Mouse (Mus musculus) forebrain, postnatal 0 days (tissue): ENCODE measurements around the gene Syt1. TPM values are rescaled to one million over a fixed set of nuclear protein-coding genes. Genes with fewer than 3 reads are reported as not detected.

Experiments used
- ATAC-seq: fragments of 200-750 bp; cut with Nextera tagmentation; 2 replicates; pipeline ENCODE4 v1.8.0; 2017; ENCODE audit warnings: mild to moderate bottlenecking, moderate library complexity
- DNase-seq: peaks from one replicate; pipeline ENCODE4 v3.0.0-alpha.2; 2015
- H3K27ac ChIP-seq: fragments of 300-500 bp; sonication (generic); 2 replicates; pipeline ENCODE4 v1.5.1; 2014; ENCODE audit warnings: low read depth, mild to moderate bottlenecking, antibody characterized with exemption, low read length, moderate library complexity, mixed read lengths
- H3K27me3 ChIP-seq: fragments of 300-500 bp; sonication (generic); 2 replicates; pipeline ENCODE4 v1.6.1; 2014; ENCODE audit warnings: mild to moderate bottlenecking, low read length, mixed read lengths; ENCODE audit not compliant: insufficient read depth
- H3K36me3 ChIP-seq: fragments of 300-500 bp; sonication (generic); 2 replicates; pipeline ENCODE4 v1.6.1; 2014; ENCODE audit warnings: mild to moderate bottlenecking, moderate library complexity; ENCODE audit not compliant: insufficient read depth
- H3K4me1 ChIP-seq: fragments of 300-500 bp; sonication (generic); 2 replicates; pipeline ENCODE4 v1.6.1; 2014; ENCODE audit warnings: antibody characterized with exemption; ENCODE audit not compliant: insufficient read depth
- H3K4me2 ChIP-seq: fragments of 300-500 bp; sonication (generic); 2 replicates; pipeline ENCODE4 v1.6.1; 2014; ENCODE audit warnings: low read depth, mild to moderate bottlenecking, moderate library complexity
- H3K4me3 ChIP-seq: fragments of 300-500 bp; sonication (generic); 2 replicates; pipeline ENCODE4 v1.5.1; 2014; ENCODE audit warnings: low read depth, low read length, mixed read lengths
- H3K9ac ChIP-seq: fragments of 300-500 bp; sonication (generic); 2 replicates; pipeline ENCODE4 v1.6.1; 2014; ENCODE audit warnings: mild to moderate bottlenecking
- H3K9me3 ChIP-seq: fragments of 300-500 bp; sonication (generic); 2 replicates; pipeline ENCODE4 v1.6.1; 2016; ENCODE audit warnings: low read length
- CTCF ChIP-seq: sonication (generic); IDR thresholded peaks from 2 replicates; pipeline ENCODE4 v1.5.1; 2016; ENCODE audit warnings: antibody characterized with exemption, control low read depth, low read depth
- WGBS: fragments of 180-500 bp; shearing (Covaris S2); extraction: QIAGEN DNeasy Blood & Tissue Kit; methylation state at CpG from one replicate; pipeline ENCODE4 v1.1.7; 2014; 5-methylcytosine and 5-hydroxymethylcytosine counted together
- polyA plus RNA-seq: library from polyadenylated mRNA; unstranded; fragments of >200 nt; fragmentation: Nextera tagmentation; extraction: Ambion mirVana; gene quantifications from 2 replicates; pipeline ENCODE4 v1.2.1, GENCODE M21; 2015
- total RNA-seq: library from RNA; depleted of rRNA; stranded (reverse); fragments of >200 nt; gene quantifications from 2 replicates; pipeline ENCODE4 v1.2.3, GENCODE M21; 2014

The Syt1 gene
- total and polyA plus RNA-seq, 2 experiments from 2014 or later = 133 to 147 TPM

DNA sequence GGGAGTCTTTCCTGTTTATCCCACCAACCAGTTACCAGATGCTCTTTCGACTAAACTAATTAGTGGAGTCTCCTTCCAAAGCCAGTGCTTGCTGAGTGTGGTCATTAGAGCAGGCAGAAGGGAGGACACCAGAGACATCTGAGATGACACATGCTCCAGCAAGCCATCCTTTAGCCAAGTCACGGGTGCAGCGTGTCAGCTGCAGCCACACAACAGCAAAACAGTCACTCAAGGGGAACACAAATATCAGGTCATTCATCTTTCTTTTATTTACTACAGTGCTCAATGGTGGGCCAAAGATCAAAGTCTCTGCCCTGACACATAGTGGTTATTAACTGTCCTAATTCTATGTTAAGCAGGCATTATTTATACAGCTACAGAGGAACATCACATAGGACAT is 80.5 kb downstream of the Syt1 start:
- Histone ChIP-seq H3K9me3 (no peaks in the 10 kb centered on the region), H3K4me2 (no peak overlapping the region), H3K27ac (no peak overlapping the region), H3K4me3 (no peak overlapping the region), H3K9ac (no peak overlapping the region), H3K36me3 (no peaks in the 10 kb centered on the region), H3K27me3 (no peaks in the 10 kb centered on the region), H3K4me1 (no peaks in the 10 kb centered on the region)
- DNase-seq (no peak), ATAC-seq (no peak)
- WGBS = 79% methylated on average over 3 of the region's 3 CpGs
- TF ChIP-seq CTCF = no peak

- no peak for ATAC-seq
These were observed 81.1 kb downstream of the Syt1 start for GRCm38 (mm10) chr10:108929676-108930075.

DNA sequence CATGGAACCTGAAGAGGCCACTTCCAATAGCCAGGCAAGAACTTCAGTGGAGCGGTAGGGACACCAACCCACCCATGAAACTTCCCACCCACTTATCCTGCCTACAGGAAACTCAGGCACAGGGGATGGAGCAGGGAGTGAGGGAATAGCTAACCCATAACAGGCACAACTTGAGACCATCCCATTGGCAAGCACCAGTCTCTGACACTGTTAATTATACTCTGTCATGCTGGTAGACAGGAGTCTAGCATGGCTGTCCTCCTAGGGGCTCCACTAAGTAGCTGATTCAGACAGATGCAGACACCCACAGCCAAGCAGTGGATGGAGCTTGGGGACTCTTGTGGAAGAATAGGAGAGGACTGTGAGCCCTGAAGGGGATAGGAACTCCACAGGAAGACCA is 105.5 kb downstream of the Syt1 start:
- Histone ChIP-seq H3K4me1 (no peaks in the 10 kb centered on the region), H3K4me3 (no peak overlapping the region), H3K27ac (no peak overlapping the region), H3K36me3 (peaks cover 6% of the 10 kb centered on the region), H3K9ac (no peak overlapping the region), H3K27me3 (no peaks in the 10 kb centered on the region), H3K4me2 (no peak overlapping the region), H3K9me3 (no peaks in the 10 kb centered on the region)
- DNase-seq (no peak), ATAC-seq (no peak)
- TF ChIP-seq CTCF = no peak
- 92% methylated on average over 1 of the region's 1 CpGs for WGBS

More at GRCm38 (mm10) chr10:108929676-108930075, 81.1 kb downstream of the Syt1 start:
- Histone ChIP-seq H3K36me3 (no peaks in the 10 kb centered on the region), H3K9ac (no peak overlapping the region), H3K27me3 (no peaks in the 10 kb centered on the region), H3K4me1 (no peaks in the 10 kb centered on the region), H3K9me3 (no peaks in the 10 kb centered on the region), H3K27ac (no peak overlapping the region), H3K4me3 (no peak overlapping the region), H3K4me2 (no peak overlapping the region)
- WGBS = 71% methylated on average over 6 of the region's 6 CpGs
- TF ChIP-seq CTCF = no peak
- DNase-seq = no peak

- H3K4me2 ChIP-seq = no peak overlapping the region
- no peaks in the 10 kb centered on the region for H3K9me3 ChIP-seq
- 62% methylated on average over 4 of the region's 4 CpGs for WGBS
- H3K9ac ChIP-seq = no peak overlapping the region
- no peak overlapping the region for H3K27ac ChIP-seq
- no peak for TF ChIP-seq CTCF
- no peak overlapping the region for H3K4me3 ChIP-seq
- peaks cover 6% of the 10 kb centered on the region for H3K36me3 ChIP-seq
- no peaks in the 10 kb centered on the region for H3K27me3 ChIP-seq
- no peak; the same call in 1 of the 2 replicates for ATAC-seq
- no peak for DNase-seq
- H3K4me1 ChIP-seq = no peaks in the 10 kb centered on the region
These were observed 106.4 kb downstream of the Syt1 start for GRCm38 (mm10) chr10:108904371-108904770.

- Histone ChIP-seq H3K4me2 (no peak overlapping the region), H3K27me3 (no peaks in the 10 kb centered on the region), H3K9me3 (no peaks in the 10 kb centered on the region), H3K4me1 (no peaks in the 10 kb centered on the region), H3K9ac (no peak overlapping the region), H3K4me3 (no peak overlapping the region), H3K27ac (no peak overlapping the region), H3K36me3 (no peaks in the 10 kb centered on the region)
- no peak for TF ChIP-seq CTCF
- 86% methylated on average over 5 of the region's 5 CpGs for WGBS
- DNase-seq = no peak
- no peak for ATAC-seq
These were observed 114.3 kb downstream of the Syt1 start for GRCm38 (mm10) chr10:108896529-108896928.

- Histone ChIP-seq H3K36me3 (no peaks in the 10 kb centered on the region), H3K9ac (no peak overlapping the region), H3K4me3 (no peak overlapping the region), H3K27me3 (no peaks in the 10 kb centered on the region), H3K4me1 (no peaks in the 10 kb centered on the region), H3K9me3 (no peaks in the 10 kb centered on the region), H3K27ac (no peak overlapping the region), H3K4me2 (no peak overlapping the region)
- no peak for TF ChIP-seq CTCF
- WGBS = 98% methylated on average over 6 of the region's 6 CpGs
- no peak for ATAC-seq
- no peak for DNase-seq
These were observed 117.5 kb downstream of the Syt1 start for GRCm38 (mm10) chr10:108893288-108893687.

DNA sequence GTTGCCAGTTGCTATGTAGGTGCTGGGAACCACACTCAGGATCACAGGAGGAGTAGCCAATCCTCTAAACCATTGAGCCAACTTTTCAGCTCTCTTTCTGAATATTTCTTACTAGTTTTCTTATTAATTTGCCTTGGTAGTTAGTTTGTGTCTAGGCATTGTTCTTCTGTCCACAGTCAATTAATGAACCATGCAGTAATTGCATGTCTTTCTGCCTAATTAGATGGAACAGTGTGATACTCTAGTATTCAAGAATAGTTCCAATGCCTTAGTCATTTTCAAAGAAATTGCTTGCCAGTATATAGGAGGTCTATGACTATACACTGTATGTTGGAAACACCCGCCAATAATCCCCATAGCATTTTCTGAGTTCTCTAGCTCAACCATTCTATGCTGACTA is 118.3 kb downstream of the Syt1 start:
- Histone ChIP-seq H3K36me3 (no peaks in the 10 kb centered on the region), H3K4me1 (no peaks in the 10 kb centered on the region), H3K9me3 (no peaks in the 10 kb centered on the region), H3K9ac (no peak overlapping the region), H3K4me3 (no peak overlapping the region), H3K27me3 (no peaks in the 10 kb centered on the region), H3K4me2 (no peak overlapping the region), H3K27ac (no peak overlapping the region)
- ATAC-seq (no peak), DNase-seq (no peak)
- 65% methylated on average over 1 of the region's 1 CpGs for WGBS
- no peak for TF ChIP-seq CTCF

- H3K27me3 ChIP-seq = no peaks in the 10 kb centered on the region
- H3K27ac ChIP-seq = no peak overlapping the region
- ATAC-seq (no peak), DNase-seq (no peak)
- no peaks in the 10 kb centered on the region for H3K36me3 ChIP-seq
- no peak for TF ChIP-seq CTCF
- H3K4me1 ChIP-seq = 0 out of 2 replicates have a peak, but pooled peaks cover 3% of the 10 kb centered on the region
- H3K9me3 ChIP-seq = no peaks in the 10 kb centered on the region
- no peak overlapping the region for H3K4me2 ChIP-seq
- 65% methylated on average over 4 of the region's 4 CpGs for WGBS
- H3K4me3 ChIP-seq = no peak overlapping the region
- H3K9ac ChIP-seq = no peak overlapping the region
These were observed 121.7 kb downstream of the Syt1 start for GRCm38 (mm10) chr10:108889084-108889483.
